Mouse (Mus musculus) hindbrain, embryonic 10.5 days (tissue): Measurements from ENCODE around the gene Kank3. TPM values are rescaled to one million over a fixed set of nuclear protein-coding genes. Genes with fewer than 3 reads are reported as not detected.

Experiments
- DNase-seq: peaks from one replicate; pipeline ENCODE4 v3.0.0-alpha.2; 2017; ENCODE audit warnings: low spot score
- H3K27ac ChIP-seq: fragments of 300-500 bp; sonication (generic); 2 replicates; pipeline ENCODE4 v1.5.1; 2016; ENCODE audit warnings: mild to moderate bottlenecking, moderate library complexity
- H3K27me3 ChIP-seq: fragments of 300-500 bp; sonication (generic); 2 replicates; pipeline ENCODE4 v1.6.1; 2016; ENCODE audit warnings: mild to moderate bottlenecking; ENCODE audit not compliant: poor library complexity, insufficient read depth, severe bottlenecking
- H3K36me3 ChIP-seq: fragments of 300-500 bp; sonication (generic); 2 replicates; pipeline ENCODE4 v1.6.1; 2016; ENCODE audit warnings: mild to moderate bottlenecking, moderate library complexity
- H3K4me1 ChIP-seq: fragments of 300-500 bp; sonication (generic); replicated peaks from 2 replicates; pipeline ENCODE4 v1.6.1; 2016; ENCODE audit warnings: mild to moderate bottlenecking
- H3K4me3 ChIP-seq: fragments of 300-500 bp; sonication (generic); 2 replicates; pipeline ENCODE4 v1.5.1; 2016; ENCODE audit warnings: mild to moderate bottlenecking, moderate library complexity
- H3K9me3 ChIP-seq: fragments of 300-500 bp; sonication (generic); 2 replicates; pipeline ENCODE4 v1.6.1; 2016; ENCODE audit warnings: mild to moderate bottlenecking, moderate library complexity
- WGBS: fragments of 180-500 bp; shearing (Covaris S2); methylation state at CpG from one replicate; pipeline ENCODE4 v1.1.7; 2016; 5-methylcytosine and 5-hydroxymethylcytosine counted together
- polyA plus RNA-seq: library from polyadenylated mRNA; unstranded; fragments of >200 nt; fragmentation: Nextera tagmentation; extraction: Ambion mirVana; gene quantifications from 2 replicates; pipeline ENCODE4 v1.2.1, GENCODE M21; 2016

Gene Kank3
- polyA plus RNA-seq, 1 experiment from 2014 or later, result 28.5 TPM

DNA sequence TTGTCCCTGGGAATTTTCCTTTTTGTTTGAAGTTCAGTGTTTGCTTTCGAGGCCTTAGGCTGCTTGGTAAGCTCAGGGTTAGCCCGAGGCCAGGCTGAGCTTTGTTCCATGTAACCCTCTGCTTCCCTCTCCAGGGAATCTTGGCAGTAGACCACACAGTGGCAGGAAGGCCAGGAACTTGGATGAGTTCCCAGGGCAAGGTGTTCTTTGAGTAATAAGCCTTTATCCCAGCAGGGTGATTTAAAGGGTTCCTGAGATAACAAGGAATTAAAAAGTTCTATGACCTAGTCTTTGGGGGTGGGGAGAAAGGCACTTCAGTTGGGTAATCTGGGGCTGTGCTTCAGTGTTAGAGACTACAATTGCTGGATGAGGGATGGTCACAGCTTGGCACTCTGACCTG, 18.6 kb downstream of the Kank3 start:
- no peak overlapping the region for H3K27ac ChIP-seq
- no peak for DNase-seq
- no peaks in the 10 kb centered on the region for H3K9me3 ChIP-seq
- no peak overlapping the region for H3K4me3 ChIP-seq
- H3K27me3 ChIP-seq, result no peaks in the 10 kb centered on the region
- 85% methylated on average over 2 of the region's 2 CpGs for WGBS
- H3K36me3 ChIP-seq, result peaks cover 68% of the 10 kb centered on the region
- H3K4me1 ChIP-seq, result peaks cover 10% of the 10 kb centered on the region

DNA sequence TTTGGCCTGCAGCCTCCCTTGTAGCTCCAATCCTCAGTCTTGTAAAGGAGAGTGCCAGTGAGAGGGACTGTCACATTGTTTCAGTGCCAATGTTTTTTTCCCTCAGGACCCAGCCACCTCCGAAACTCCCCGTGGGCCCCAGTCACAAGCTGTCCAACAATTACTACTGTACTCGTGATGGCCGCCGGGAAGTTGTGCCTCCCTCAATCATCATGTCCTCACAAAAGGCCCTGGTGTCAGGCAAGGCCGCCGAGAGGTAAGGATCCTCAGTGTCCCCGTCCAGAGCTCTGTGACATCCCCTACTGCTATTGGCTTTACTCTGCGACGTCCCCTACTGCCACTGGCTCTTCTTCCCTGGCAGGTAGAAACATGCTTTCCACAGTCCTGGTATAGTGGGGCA, 19.2 kb downstream of the Kank3 start:
- 92% methylated on average over 10 of the region's 10 CpGs for WGBS
- no peak overlapping the region for H3K27ac ChIP-seq
- H3K4me3 ChIP-seq, result no peak overlapping the region
- peaks cover 74% of the 10 kb centered on the region for H3K36me3 ChIP-seq
- H3K27me3 ChIP-seq, result no peaks in the 10 kb centered on the region
- DNase-seq, result no peak
- no peaks in the 10 kb centered on the region for H3K9me3 ChIP-seq
- peaks cover 10% of the 10 kb centered on the region for H3K4me1 ChIP-seq

DNA sequence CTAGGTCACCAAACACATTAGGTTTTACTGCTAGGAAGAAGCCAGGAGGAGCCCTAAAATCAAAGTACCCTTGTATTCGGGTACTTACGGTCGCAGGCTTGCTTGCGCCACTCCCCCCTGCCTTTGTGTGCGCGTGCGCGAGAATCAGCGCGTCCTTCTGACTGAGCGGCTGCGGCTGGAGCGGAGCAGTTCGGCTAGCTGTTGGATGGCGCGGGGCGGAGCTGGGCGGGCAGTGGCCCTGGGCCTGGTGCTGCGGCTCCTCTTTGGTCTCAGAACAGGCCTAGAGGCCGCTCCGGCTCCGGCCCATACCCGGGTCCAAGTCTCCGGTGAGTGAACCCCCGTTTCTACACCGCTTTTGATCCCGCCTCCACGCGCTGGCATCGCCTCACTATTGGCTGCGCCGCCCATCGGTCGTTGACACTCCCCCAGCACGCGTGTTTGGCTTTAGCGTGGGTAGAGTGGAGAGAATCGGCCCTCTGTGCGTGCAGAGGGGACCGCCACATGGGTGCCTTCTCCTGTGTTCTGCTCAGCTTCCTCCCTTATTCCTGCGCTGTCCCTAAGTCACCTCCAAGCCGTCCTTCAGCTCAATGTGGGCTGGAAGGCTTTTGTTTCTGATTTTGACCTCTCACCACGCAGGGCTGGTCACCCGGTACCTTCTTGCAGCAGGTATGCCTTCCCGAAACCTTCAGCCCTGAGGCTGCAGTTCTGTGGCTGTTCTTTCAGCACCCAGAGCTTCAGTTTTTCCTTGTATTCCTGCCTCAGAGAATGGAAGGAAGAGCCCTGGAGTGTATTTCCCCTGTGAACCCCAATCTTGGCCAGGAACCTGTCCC, 32.9 kb downstream of the Kank3 start, which contains the start of gene Cd320:
Cd320 (plus strand) TSS at position 126 of the 830 bp plus-strand sequence.
- peak within 1 kb of the TSS; percentile 69 for H3K4me3 ChIP-seq
- peak within 1 kb of the TSS; percentile 90 for H3K27ac ChIP-seq
- H3K4me1 ChIP-seq, result peaks cover 15% of the 10 kb centered on the region
- peaks cover 40% of the 10 kb centered on the region for H3K36me3 ChIP-seq
- H3K27me3 ChIP-seq, result no peaks in the 10 kb centered on the region
- WGBS, result under 1% methylated on average over 45 of the region's 45 CpGs
- peak; percentile 92 for DNase-seq
- H3K9me3 ChIP-seq, result no peaks in the 10 kb centered on the region

DNA sequence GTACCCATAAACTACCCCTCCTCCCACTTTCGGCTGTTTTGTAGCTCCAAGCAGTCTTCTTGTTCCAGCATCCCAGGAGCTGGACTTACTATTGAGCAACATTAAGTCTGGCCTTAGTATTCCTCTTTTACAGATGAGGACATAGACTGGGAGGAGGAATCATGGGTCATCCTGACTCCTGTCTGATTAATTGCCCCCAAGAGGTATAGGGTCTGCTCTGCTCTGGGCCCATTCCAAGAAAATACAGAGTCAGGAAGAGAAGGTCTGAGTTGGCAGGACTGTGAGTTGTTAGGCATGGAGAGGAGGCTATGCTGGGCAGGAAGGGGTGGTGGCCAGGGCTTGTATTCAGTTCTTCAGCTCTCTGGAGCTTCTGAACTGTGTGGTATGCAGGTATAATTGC, 33.9 kb downstream of the Kank3 start:
- DNase-seq, result no peak
- WGBS, result 85% methylated on average over 1 of the region's 1 CpGs
- H3K4me3 ChIP-seq, result peak overlapping the region; percentile 69

GRCm38 (mm10) chr17:33848139-33848538, 37.8 kb downstream of the Kank3 start:
- no peaks in the 10 kb centered on the region for H3K9me3 ChIP-seq
- no peak for DNase-seq
- no peak overlapping the region for H3K27ac ChIP-seq
- H3K4me1 ChIP-seq, result peaks cover 15% of the 10 kb centered on the region
- H3K27me3 ChIP-seq, result no peaks in the 10 kb centered on the region
- H3K36me3 ChIP-seq, result peaks cover 43% of the 10 kb centered on the region
- H3K4me3 ChIP-seq, result no peak overlapping the region
- 89% methylated on average over 8 of the region's 8 CpGs for WGBS

More for the DNA sequence above, 33.9 kb downstream of the Kank3 start:
- H3K27me3 ChIP-seq, result no peaks in the 10 kb centered on the region
- no peaks in the 10 kb centered on the region for H3K9me3 ChIP-seq
- H3K36me3 ChIP-seq, result peaks cover 40% of the 10 kb centered on the region
- peaks cover 15% of the 10 kb centered on the region for H3K4me1 ChIP-seq
- no peak overlapping the region for H3K27ac ChIP-seq

DNA sequence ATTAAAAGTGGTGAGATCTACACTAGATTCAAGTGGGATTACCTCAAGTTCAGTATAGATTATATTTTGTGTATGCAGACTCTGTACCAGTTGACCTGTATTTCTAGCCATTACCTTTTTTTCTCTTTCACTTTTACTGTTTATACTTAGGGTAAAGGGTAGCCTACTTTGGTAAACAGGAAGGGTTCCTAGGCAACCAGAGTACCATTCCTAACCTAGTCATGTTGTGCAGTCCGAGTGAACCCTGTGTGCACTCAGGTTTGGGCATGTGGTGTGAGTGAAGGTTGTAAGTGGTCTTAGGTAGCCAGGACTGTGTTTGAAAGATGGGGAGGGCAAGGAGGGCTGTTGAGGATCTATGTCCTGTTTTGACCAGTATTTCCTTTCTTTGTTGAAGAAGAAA, 41.0 kb downstream of the Kank3 start:
- H3K4me3 ChIP-seq, result no peak overlapping the region
- H3K4me1 ChIP-seq, result no peaks in the 10 kb centered on the region
- no peak for DNase-seq
- peaks cover 39% of the 10 kb centered on the region for H3K36me3 ChIP-seq
- H3K27me3 ChIP-seq, result no peaks in the 10 kb centered on the region
- H3K9me3 ChIP-seq, result no peaks in the 10 kb centered on the region
- no peak overlapping the region for H3K27ac ChIP-seq
- WGBS, result 78% methylated on average over 1 of the region's 1 CpGs

DNA sequence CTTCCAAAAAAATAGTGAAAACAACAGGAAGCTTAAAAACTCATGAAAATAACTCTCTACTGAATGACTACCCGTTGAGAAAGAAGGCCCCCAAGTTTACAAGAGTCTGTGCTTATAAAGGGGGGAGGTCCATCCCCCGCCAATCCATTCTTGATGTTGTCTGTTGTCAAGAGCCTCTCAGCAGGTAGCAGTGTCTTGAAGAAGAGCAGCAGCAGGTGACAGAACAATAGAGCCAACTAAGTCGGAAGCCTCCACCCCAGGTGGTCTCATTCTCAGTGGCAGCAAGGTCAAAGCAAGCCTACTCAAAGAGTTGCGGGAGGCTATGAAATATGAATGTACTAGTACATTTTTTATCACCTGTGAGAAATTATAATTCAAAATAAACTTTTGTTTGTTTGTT, 47.5 kb downstream of the Kank3 start:
- Histone ChIP-seq H3K36me3 (no peaks in the 10 kb centered on the region), H3K4me1 (no peaks in the 10 kb centered on the region), H3K9me3 (peaks cover 6% of the 10 kb centered on the region; the same call in 1 of the 2 replicates), H3K4me3 (no peak overlapping the region), H3K27me3 (no peaks in the 10 kb centered on the region), H3K27ac (no peak overlapping the region)
- 63% methylated on average over 4 of the region's 4 CpGs for WGBS
- no peak for DNase-seq

DNA sequence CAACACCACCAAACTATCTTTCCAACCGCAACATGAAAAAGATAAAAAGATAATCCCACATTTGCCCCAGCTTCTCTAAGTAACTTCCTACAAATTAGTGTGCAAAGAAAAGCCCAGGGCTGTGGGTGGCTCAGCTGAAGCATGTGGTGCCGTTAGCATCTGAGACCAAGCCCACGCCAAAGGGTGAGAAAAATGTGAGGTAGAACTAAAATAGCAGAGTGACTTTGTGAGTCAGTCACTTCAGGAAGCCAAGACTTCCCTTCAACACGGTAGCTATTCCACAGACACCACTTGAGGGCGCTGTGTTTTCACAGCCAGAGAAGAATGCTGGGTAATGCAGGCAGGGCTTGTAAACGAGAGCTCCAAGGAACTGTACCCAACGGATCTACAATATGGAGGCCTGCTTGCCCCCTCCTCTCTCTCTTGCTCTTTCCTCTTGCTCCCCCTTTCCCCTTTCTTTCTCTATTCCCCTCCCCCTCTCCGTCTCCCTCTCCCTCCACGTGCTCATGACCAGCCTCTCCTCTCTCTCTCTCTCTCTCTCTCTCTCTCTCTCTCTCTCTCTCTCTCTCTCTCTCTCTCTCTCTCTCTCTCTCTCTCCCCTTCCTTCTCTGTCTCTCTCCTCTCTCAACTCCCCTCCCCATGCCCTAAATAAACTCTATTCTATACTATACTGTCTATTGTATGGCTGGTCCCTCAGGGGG, 55.2 kb downstream of the Kank3 start:
- 49% methylated on average over 9 of the region's 9 CpGs for WGBS
- peak; percentile 47 for DNase-seq

More for the DNA sequence above, 55.2 kb downstream of the Kank3 start:
- no peak overlapping the region for H3K4me3 ChIP-seq
- H3K27me3 ChIP-seq, result no peaks in the 10 kb centered on the region
- peaks cover 13% of the 10 kb centered on the region for H3K4me1 ChIP-seq
- no peaks in the 10 kb centered on the region for H3K9me3 ChIP-seq
- peak overlapping the region; percentile 59; the same call in 1 of the 2 replicates for H3K27ac ChIP-seq
- no peaks in the 10 kb centered on the region for H3K36me3 ChIP-seq

Other genes with a start within 250 kb of the Kank3 start
- 55.3 and 64.5 TPM in 2 replicates for gene Zfp414, start 181.4 kb upstream of the Kank3 start, polyA plus RNA-seq
- 0.31 and 0.75 TPM in 2 replicates for gene Pram1, start 172.5 kb upstream of the Kank3 start, polyA plus RNA-seq
- gene Hnrnpm, start 123.7 kb upstream of the Kank3 start, polyA plus RNA-seq, result 317 and 482 TPM in 2 replicates
- 36.7 and 45.4 TPM in 2 replicates for gene March2, start 91.8 kb upstream of the Kank3 start, polyA plus RNA-seq
- gene Rab11b, start 50.0 kb upstream of the Kank3 start, polyA plus RNA-seq, result 367 and 495 TPM in 2 replicates
- 23.4 and 25.9 TPM in 2 replicates for gene Angptl4, start 28.7 kb upstream of the Kank3 start, polyA plus RNA-seq
- 712 and 835 TPM in 2 replicates for gene Rps28, start 14.0 kb downstream of the Kank3 start, polyA plus RNA-seq
- gene Ndufa7, start 14.1 kb downstream of the Kank3 start, polyA plus RNA-seq, result 517 and 544 TPM in 2 replicates
- gene Cd320, start 32.6 kb downstream of the Kank3 start, polyA plus RNA-seq, result 87.7 and 91.8 TPM in 2 replicates
- gene Gm7029, start 63.3 kb downstream of the Kank3 start, polyA plus RNA-seq, result not detected in 2 replicates
- gene Kifc1, start 80.1 kb downstream of the Kank3 start, polyA plus RNA-seq, result 6.3 and 7.1 TPM in 2 replicates
- 0.34 and 0.41 TPM in 2 replicates for gene Platr17, start 94.6 kb downstream of the Kank3 start, polyA plus RNA-seq
- 73.1 and 82.8 TPM in 2 replicates for gene Daxx, start 98.9 kb downstream of the Kank3 start, polyA plus RNA-seq
- gene Tapbp, start 105.4 kb downstream of the Kank3 start, polyA plus RNA-seq, result 14.5 and 17.2 TPM in 2 replicates
- 23.0 and 24.0 TPM in 2 replicates for gene Zbtb22, start 105.4 kb downstream of the Kank3 start, polyA plus RNA-seq
- gene Rgl2, start 119.0 kb downstream of the Kank3 start, polyA plus RNA-seq, result 45.2 and 55.7 TPM in 2 replicates
- gene Pfdn6, start 129.8 kb downstream of the Kank3 start, polyA plus RNA-seq, result 228 TPM in 2 replicates
- 47.0 and 51.8 TPM in 2 replicates for gene Wdr46, start 130.1 kb downstream of the Kank3 start, polyA plus RNA-seq
- gene B3galt4, start 141.0 kb downstream of the Kank3 start, polyA plus RNA-seq, result 4.3 and 6.5 TPM in 2 replicates
- gene Vps52, start 145.3 kb downstream of the Kank3 start, polyA plus RNA-seq, result 55.0 and 63.9 TPM in 2 replicates
- gene Rps18, start 145.5 kb downstream of the Kank3 start, polyA plus RNA-seq, result 1,286 and 1,579 TPM in 2 replicates
- 27.1 and 30.9 TPM in 2 replicates for gene H2-K1, start 189.8 kb downstream of the Kank3 start, polyA plus RNA-seq
- 12.3 and 17.3 TPM in 2 replicates for gene Ring1, start 214.2 kb downstream of the Kank3 start, polyA plus RNA-seq
- 65.5 and 73.0 TPM in 2 replicates for gene H2-Ke6, start 217.5 kb downstream of the Kank3 start, polyA plus RNA-seq
- 188 and 197 TPM in 2 replicates for gene Slc39a7, start 221.2 kb downstream of the Kank3 start, polyA plus RNA-seq
- gene Rxrb, start 221.3 kb downstream of the Kank3 start, polyA plus RNA-seq, result 49.1 and 56.4 TPM in 2 replicates
- gene Col11a2, start 228.9 kb downstream of the Kank3 start, polyA plus RNA-seq, result 0.99 and 1.7 TPM in 2 replicates